Mouse (Mus musculus) hindbrain, embryonic 10.5 days (tissue): ENCODE results near the gene Psors1c2. TPM values are rescaled to one million over a fixed set of nuclear protein-coding genes. Genes with fewer than 3 reads are reported as not detected.
A peak's percentile ranks its signal among the peaks of the same experiment; 100 is the strongest.

Experiments used
- DNase-seq: peaks from one replicate; pipeline ENCODE4 v3.0.0-alpha.2; 2017; ENCODE audit warnings: low spot score
- H3K27ac ChIP-seq: fragments of 300-500 bp; sonication (generic); 2 replicates; pipeline ENCODE4 v1.5.1; 2016; ENCODE audit warnings: mild to moderate bottlenecking, moderate library complexity
- H3K27me3 ChIP-seq: fragments of 300-500 bp; sonication (generic); 2 replicates; pipeline ENCODE4 v1.6.1; 2016; ENCODE audit warnings: mild to moderate bottlenecking; ENCODE audit not compliant: poor library complexity, insufficient read depth, severe bottlenecking
- H3K36me3 ChIP-seq: fragments of 300-500 bp; sonication (generic); 2 replicates; pipeline ENCODE4 v1.6.1; 2016; ENCODE audit warnings: mild to moderate bottlenecking, moderate library complexity
- H3K4me1 ChIP-seq: fragments of 300-500 bp; sonication (generic); replicated peaks from 2 replicates; pipeline ENCODE4 v1.6.1; 2016; ENCODE audit warnings: mild to moderate bottlenecking
- H3K4me3 ChIP-seq: fragments of 300-500 bp; sonication (generic); 2 replicates; pipeline ENCODE4 v1.5.1; 2016; ENCODE audit warnings: mild to moderate bottlenecking, moderate library complexity
- H3K9me3 ChIP-seq: fragments of 300-500 bp; sonication (generic); 2 replicates; pipeline ENCODE4 v1.6.1; 2016; ENCODE audit warnings: mild to moderate bottlenecking, moderate library complexity
- WGBS: fragments of 180-500 bp; shearing (Covaris S2); methylation state at CpG from one replicate; pipeline ENCODE4 v1.1.7; 2016; 5-methylcytosine and 5-hydroxymethylcytosine counted together
- polyA plus RNA-seq: library from polyadenylated mRNA; unstranded; fragments of >200 nt; fragmentation: Nextera tagmentation; extraction: Ambion mirVana; gene quantifications from 2 replicates; pipeline ENCODE4 v1.2.1, GENCODE M21; 2016

Gene Psors1c2
- 1.7 and 2.5 TPM in 2 replicates for polyA plus RNA-seq

DNA sequence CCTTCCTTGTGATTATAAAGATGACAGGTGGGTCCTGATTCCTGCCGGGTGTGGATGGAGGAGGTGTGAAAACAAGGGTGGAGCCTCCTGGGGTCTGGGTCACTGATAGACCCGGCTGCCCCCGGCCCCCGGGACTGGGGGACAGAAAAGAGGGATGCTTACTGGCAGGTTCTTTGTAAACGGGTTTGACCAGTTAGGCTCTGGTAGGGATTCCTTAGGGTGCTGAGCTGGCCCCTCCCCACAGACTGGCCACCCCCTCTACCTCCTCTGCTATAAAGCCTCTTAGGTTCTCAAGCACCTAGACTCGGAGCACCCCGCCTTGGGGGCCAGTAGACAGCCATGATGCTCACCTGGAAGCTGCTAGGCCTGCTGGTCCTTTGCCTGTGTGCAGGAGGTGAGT is at the start of gene Psors1c2:
Gene Psors1c2, plus strand, starts transcription at position 301 of the 400 bp plus-strand sequence.
- Histone ChIP-seq H3K4me3 (no peak within 1 kb of the TSS; the same call in 1 of the 2 replicates), H3K4me1 (peaks cover 21% of the 10 kb centered on the region; the same call in 1 of the 2 replicates), H3K27me3 (no peaks in the 10 kb centered on the region), H3K36me3 (peaks cover 32% of the 10 kb centered on the region), H3K27ac (no peak within 1 kb of the TSS), H3K9me3 (no peaks in the 10 kb centered on the region)
- WGBS: 51% methylated on average over 7 of the region's 7 CpGs
- DNase-seq: no peak

DNA sequence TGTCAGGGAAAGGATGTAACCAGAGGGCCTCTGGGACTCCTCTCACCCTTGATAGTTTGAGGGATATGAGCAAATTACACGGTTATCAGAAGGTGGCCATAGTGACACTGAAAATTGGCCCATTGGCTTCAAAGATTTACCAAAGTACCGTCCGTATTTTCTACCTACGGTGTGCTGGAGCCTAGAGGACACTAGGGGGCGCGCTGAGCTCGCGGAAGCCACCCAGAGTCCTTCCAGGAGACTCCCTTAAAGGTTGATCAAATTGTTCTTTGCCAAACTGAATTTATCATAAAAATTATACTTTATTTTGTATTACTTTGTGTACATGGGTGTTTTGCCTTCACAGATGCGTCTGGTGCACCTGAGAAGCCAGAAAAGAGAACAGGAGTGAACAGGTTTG is 48.9 kb upstream of the Psors1c2 start:
- DNase-seq: peak; percentile 56
- no peaks in the 10 kb centered on the region for H3K9me3 ChIP-seq
- no peak overlapping the region for H3K27ac ChIP-seq
- WGBS: 1% methylated on average over 9 of the region's 9 CpGs
- H3K4me1 ChIP-seq: no peaks in the 10 kb centered on the region; the same call in 1 of the 2 replicates
- no peak overlapping the region for H3K4me3 ChIP-seq
- H3K27me3 ChIP-seq: no peaks in the 10 kb centered on the region; the same call in 1 of the 2 replicates
- H3K36me3 ChIP-seq: no peaks in the 10 kb centered on the region

DNA sequence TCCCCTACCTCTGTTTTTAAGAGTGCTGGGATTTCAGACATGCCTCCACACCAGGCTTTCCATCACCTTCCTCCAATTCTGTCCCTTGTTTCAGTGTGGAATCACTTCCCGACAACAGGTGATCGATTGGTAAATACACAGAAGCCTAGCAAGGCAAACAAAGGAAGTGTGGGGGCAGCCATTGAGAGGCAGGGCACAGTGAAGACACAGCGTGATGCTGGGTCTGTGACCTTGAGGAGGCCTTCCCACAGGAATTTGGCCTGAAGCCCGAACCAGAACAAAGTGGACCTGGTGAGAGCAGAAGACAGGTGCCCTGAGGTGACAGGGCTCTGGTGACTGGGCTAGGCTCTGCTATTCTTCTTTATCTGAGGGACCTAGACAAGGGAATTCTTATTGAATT is 47.3 kb upstream of the Psors1c2 start:
- 28% methylated on average over 4 of the region's 4 CpGs for WGBS
- no peaks in the 10 kb centered on the region; the same call in 1 of the 2 replicates for H3K27me3 ChIP-seq
- H3K4me3 ChIP-seq: no peak overlapping the region
- peaks cover 5% of the 10 kb centered on the region for H3K4me1 ChIP-seq
- H3K36me3 ChIP-seq: no peaks in the 10 kb centered on the region
- DNase-seq: no peak
- no peak overlapping the region for H3K27ac ChIP-seq
- H3K9me3 ChIP-seq: no peaks in the 10 kb centered on the region

- H3K4me3 ChIP-seq: no peak overlapping the region
Observed at GRCm38 (mm10) chr17:35486726-35487125, 46.3 kb upstream of the Psors1c2 start.

DNA sequence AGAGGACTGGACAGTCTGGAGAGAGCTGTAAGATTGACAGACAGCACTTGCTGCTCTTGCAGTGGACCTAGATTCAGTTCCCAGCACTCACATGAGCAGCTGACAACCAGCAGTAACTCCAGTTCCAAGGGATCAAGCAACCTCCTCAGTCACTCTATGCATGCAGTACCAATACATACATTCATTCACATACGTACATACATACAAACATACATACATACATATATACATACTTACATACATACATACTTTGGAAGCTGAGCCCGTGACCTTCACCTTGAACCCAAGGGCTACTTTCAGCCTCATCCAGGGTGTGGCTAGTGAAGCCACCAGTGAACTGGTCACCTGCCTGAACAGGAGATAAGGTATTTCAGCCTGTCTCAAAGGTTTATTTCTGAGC is 45.0 kb upstream of the Psors1c2 start:
- WGBS: 91% methylated on average over 2 of the region's 2 CpGs
- Histone ChIP-seq H3K4me3 (no peak overlapping the region), H3K9me3 (no peaks in the 10 kb centered on the region), H3K27ac (no peak overlapping the region), H3K4me1 (peaks cover 5% of the 10 kb centered on the region), H3K27me3 (no peaks in the 10 kb centered on the region; the same call in 1 of the 2 replicates), H3K36me3 (no peaks in the 10 kb centered on the region)
- DNase-seq: no peak

More at GRCm38 (mm10) chr17:35486726-35487125, 46.3 kb upstream of the Psors1c2 start:
- DNase-seq: no peak
- 58% methylated on average over 10 of the region's 10 CpGs for WGBS
- H3K27me3 ChIP-seq: no peaks in the 10 kb centered on the region; the same call in 1 of the 2 replicates
- no peaks in the 10 kb centered on the region for H3K9me3 ChIP-seq
- peaks cover 5% of the 10 kb centered on the region for H3K4me1 ChIP-seq
- no peaks in the 10 kb centered on the region for H3K36me3 ChIP-seq
- H3K27ac ChIP-seq: no peak overlapping the region

- Histone ChIP-seq H3K4me3 (no peak overlapping the region), H3K27ac (0 out of 2 replicates have a peak overlapping the region, but pooled peaks have one; percentile 16), H3K9me3 (no peaks in the 10 kb centered on the region), H3K4me1 (peaks cover 5% of the 10 kb centered on the region), H3K36me3 (no peaks in the 10 kb centered on the region), H3K27me3 (no peaks in the 10 kb centered on the region; the same call in 1 of the 2 replicates)
- DNase-seq: no peak
- 60% methylated on average over 5 of the region's 5 CpGs for WGBS
Observed at GRCm38 (mm10) chr17:35490320-35490719, 42.7 kb upstream of the Psors1c2 start.

DNA sequence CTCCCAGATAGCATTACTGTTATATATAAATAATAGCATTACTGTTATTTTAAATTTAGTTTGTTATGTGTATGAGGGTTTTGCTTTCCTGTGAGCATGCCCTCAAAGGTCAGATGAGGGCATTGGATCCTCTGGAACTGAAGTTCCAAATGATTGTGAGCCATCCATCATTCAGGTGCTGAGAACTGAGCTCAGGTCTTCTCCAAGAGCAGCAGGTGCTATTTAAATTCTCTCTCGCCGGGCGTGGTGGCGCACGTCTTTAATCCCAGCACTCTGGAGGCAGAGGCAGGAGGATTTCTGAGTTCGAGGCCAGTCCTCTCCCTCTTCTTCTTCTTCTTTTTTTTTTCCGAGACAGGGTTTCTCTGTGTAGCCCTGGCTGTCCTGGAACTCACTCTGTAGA is 35.9 kb upstream of the Psors1c2 start:
- Histone ChIP-seq H3K27me3 (peaks cover 4% of the 10 kb centered on the region; the same call in 1 of the 2 replicates), H3K4me1 (peaks cover 3% of the 10 kb centered on the region), H3K4me3 (no peak overlapping the region), H3K36me3 (no peaks in the 10 kb centered on the region), H3K27ac (no peak overlapping the region), H3K9me3 (no peaks in the 10 kb centered on the region)
- WGBS: 93% methylated on average over 7 of the region's 7 CpGs
- DNase-seq: no peak

GRCm38 (mm10) chr17:35502226-35502625 is 30.8 kb upstream of the Psors1c2 start:
- Histone ChIP-seq H3K36me3 (no peaks in the 10 kb centered on the region), H3K4me1 (peaks cover 29% of the 10 kb centered on the region), H3K4me3 (no peak overlapping the region), H3K9me3 (no peaks in the 10 kb centered on the region), H3K27ac (no peak overlapping the region), H3K27me3 (peaks cover 49% of the 10 kb centered on the region)
- peak; percentile 22 for DNase-seq
- 1% methylated on average over 6 of the region's 6 CpGs for WGBS

- Histone ChIP-seq H3K9me3 (no peaks in the 10 kb centered on the region), H3K36me3 (no peaks in the 10 kb centered on the region), H3K4me1 (peaks cover 29% of the 10 kb centered on the region), H3K27ac (no peak overlapping the region), H3K4me3 (no peak overlapping the region), H3K27me3 (peaks cover 55% of the 10 kb centered on the region)
- no peak for DNase-seq
- 36% methylated on average over 5 of the region's 5 CpGs for WGBS
Observed at GRCm38 (mm10) chr17:35502762-35503161, 30.2 kb upstream of the Psors1c2 start.

DNA sequence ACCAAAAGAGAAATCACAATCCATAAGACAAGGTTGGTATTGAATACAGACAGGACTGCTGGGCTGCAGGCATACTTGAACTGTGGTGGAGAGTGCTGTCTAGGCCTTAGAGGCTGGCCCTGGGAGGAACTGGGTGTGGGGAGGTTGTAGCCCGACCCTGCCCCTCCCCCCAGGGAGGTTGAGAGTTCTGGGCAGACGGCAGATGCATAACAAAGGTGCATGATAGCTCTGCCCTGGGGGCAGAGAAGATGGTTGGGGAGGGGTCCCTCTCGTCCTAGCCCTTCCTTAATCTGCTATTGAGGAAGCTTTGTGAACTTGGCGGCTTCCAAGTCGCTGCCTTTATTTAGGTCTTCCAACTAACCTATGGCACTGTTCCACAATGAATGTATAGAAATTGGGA is 29.2 kb upstream of the Psors1c2 start:
- WGBS: 17% methylated on average over 5 of the region's 5 CpGs
- no peak for DNase-seq
- Histone ChIP-seq H3K4me3 (no peak overlapping the region), H3K27ac (no peak overlapping the region), H3K9me3 (no peaks in the 10 kb centered on the region), H3K36me3 (no peaks in the 10 kb centered on the region), H3K27me3 (peaks cover 65% of the 10 kb centered on the region), H3K4me1 (peaks cover 29% of the 10 kb centered on the region)

- no peaks in the 10 kb centered on the region for H3K9me3 ChIP-seq
- H3K27ac ChIP-seq: no peak overlapping the region
- no peak for DNase-seq
- peaks cover 75% of the 10 kb centered on the region for H3K27me3 ChIP-seq
- no peaks in the 10 kb centered on the region for H3K36me3 ChIP-seq
- H3K4me1 ChIP-seq: peaks cover 29% of the 10 kb centered on the region
- no peak overlapping the region for H3K4me3 ChIP-seq
- 9% methylated on average over 8 of the region's 8 CpGs for WGBS
Observed at GRCm38 (mm10) chr17:35504628-35505481, 28.1 kb upstream of the Psors1c2 start.

DNA sequence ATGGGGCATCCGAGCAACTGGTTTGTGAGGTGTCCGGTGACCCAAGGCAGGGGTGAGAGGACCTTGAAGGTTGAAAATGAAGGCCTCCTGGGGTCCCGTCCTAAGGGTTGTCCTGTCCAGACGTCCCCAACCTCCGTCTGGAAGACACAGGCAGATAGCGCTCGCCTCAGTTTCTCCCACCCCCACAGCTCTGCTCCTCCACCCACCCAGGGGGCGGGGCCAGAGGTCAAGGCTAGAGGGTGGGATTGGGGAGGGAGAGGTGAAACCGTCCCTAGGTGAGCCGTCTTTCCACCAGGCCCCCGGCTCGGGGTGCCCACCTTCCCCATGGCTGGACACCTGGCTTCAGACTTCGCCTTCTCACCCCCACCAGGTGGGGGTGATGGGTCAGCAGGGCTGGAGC is 27.2 kb upstream of the Psors1c2 start, which contains the start of gene Pou5f1:
Gene Pou5f1, plus strand, starts transcription at position 243 of the 400 bp plus-strand sequence.
- no peaks in the 10 kb centered on the region for H3K36me3 ChIP-seq
- H3K9me3 ChIP-seq: no peaks in the 10 kb centered on the region
- no peak within 1 kb of the TSS for H3K27ac ChIP-seq
- peaks cover 29% of the 10 kb centered on the region for H3K4me1 ChIP-seq
- H3K4me3 ChIP-seq: no peak within 1 kb of the TSS
- no peak for DNase-seq
- WGBS: 17% methylated on average over 13 of the region's 13 CpGs
- H3K27me3 ChIP-seq: peaks cover 75% of the 10 kb centered on the region

DNA sequence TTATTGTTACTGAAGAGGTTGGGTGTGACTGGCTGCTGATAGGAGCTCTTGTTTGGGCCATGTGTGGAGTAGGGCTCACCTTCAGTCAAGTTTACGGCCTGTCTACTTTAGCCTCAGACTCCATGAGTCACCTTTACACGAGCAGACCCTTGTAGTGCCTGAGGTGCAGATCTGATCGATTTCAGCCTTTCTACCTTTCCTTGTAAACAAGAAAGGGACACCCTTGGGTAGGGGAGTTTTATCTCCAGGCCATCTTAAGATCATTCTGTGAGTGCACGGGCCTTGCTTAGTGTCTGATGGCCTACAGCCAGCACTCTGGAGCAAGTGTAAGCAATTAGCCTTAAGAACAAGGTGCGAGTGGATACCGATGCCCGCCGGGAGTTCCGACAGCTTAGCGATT is 26.1 kb upstream of the Psors1c2 start:
- H3K4me3 ChIP-seq: no peak overlapping the region
- DNase-seq: no peak
- H3K9me3 ChIP-seq: no peaks in the 10 kb centered on the region
- peaks cover 29% of the 10 kb centered on the region for H3K4me1 ChIP-seq
- H3K27ac ChIP-seq: no peak overlapping the region
- peaks cover 73% of the 10 kb centered on the region for H3K27me3 ChIP-seq
- WGBS: 14% methylated on average over 10 of the region's 10 CpGs
- no peaks in the 10 kb centered on the region for H3K36me3 ChIP-seq
